Mouse (Mus musculus) heart, embryonic 11.5 days (tissue): Measurements from ENCODE around the gene Nlk. TPM values are rescaled to one million over a fixed set of nuclear protein-coding genes. Genes with fewer than 3 reads are reported as not detected.

Experiments
- polyA plus RNA-seq: library from polyadenylated mRNA; unstranded; fragments of >200 nt; fragmentation: Nextera tagmentation; extraction: Ambion mirVana; gene quantifications from 2 replicates; pipeline ENCODE4 v1.2.1, GENCODE M21; 2014

Gene Nlk
- polyA plus RNA-seq, 1 experiment from 2014 or later = 16.1 TPM

Other genes starting within 250 kb of the Nlk start
- gene Slc46a1, start 231.7 kb downstream of the Nlk start, polyA plus RNA-seq = 7.8 and 8.0 TPM in 2 replicates
- gene Sarm1, start 199.6 kb downstream of the Nlk start, polyA plus RNA-seq = 0.39 and 0.46 TPM in 2 replicates
- 0.54 and 4.6 TPM in 2 replicates for gene Vtn, start 198.3 kb downstream of the Nlk start, polyA plus RNA-seq
- gene Sebox, start 193.9 kb downstream of the Nlk start, polyA plus RNA-seq = not detected in 2 replicates
- 57.0 and 63.9 TPM in 2 replicates for gene Tmem199, start 185.2 kb downstream of the Nlk start, polyA plus RNA-seq
- gene Poldip2, start 185.2 kb downstream of the Nlk start, polyA plus RNA-seq = 130 and 154 TPM in 2 replicates
- 81.1 and 92.5 TPM in 2 replicates for gene Tnfaip1, start 161.0 kb downstream of the Nlk start, polyA plus RNA-seq
- gene Ift20, start 161.0 kb downstream of the Nlk start, polyA plus RNA-seq = 107 and 114 TPM in 2 replicates
- gene Tmem97, start 146.6 kb downstream of the Nlk start, polyA plus RNA-seq = 82.4 and 88.3 TPM in 2 replicates
- gene Ccnq, start 54.4 kb upstream of the Nlk start, polyA plus RNA-seq = 31.0 and 34.0 TPM in 2 replicates
- 27.4 and 28.3 TPM in 2 replicates for gene Lyrm9, start 129.2 kb upstream of the Nlk start, polyA plus RNA-seq
- 0.08 and 0.11 TPM in 2 replicates for gene Nos2, start 223.4 kb upstream of the Nlk start, polyA plus RNA-seq